Mouse (Mus musculus) heart, embryonic 14.5 days (tissue): ENCODE results near the gene Samd7. TPM values are rescaled to one million over a fixed set of nuclear protein-coding genes. Genes with fewer than 3 reads are reported as not detected.
A peak's percentile ranks its signal among the peaks of the same experiment; 100 is the strongest.

ENCODE experiments used
- ATAC-seq: fragments of 200-750 bp; cut with Nextera tagmentation; 2 replicates; pipeline ENCODE4 v1.8.0; 2017; ENCODE audit warnings: low read depth, moderate TSS enrichment; ENCODE audit not compliant: insufficient number of reproducible peaks, insufficient read depth, low FRiP score
- H3K27ac ChIP-seq, 2 experiments: fragments of 200-500 bp in 1 of 2; fragments of 300-500 bp in 1 of 2; sonication (generic) in 1 of 2; replicated peaks in 1 of 2; 2 replicates each; pipeline ENCODE4 v1.5.1; 2012 to 2014; ENCODE audit warnings: low read depth in 2 of 2, low read length in 2 of 2, control low read depth in 1 of 2, mild to moderate bottlenecking in 1 of 2, mixed read lengths in 1 of 2; ENCODE audit not compliant: control insufficient read depth in 1 of 2, insufficient read depth in 1 of 2
- H3K27me3 ChIP-seq: fragments of 300-500 bp; sonication (generic); 2 replicates; pipeline ENCODE4 v1.6.1; 2014; ENCODE audit warnings: mild to moderate bottlenecking, low read length, control low read depth; ENCODE audit not compliant: control insufficient read depth, insufficient read depth
- H3K36me3 ChIP-seq: fragments of 300-500 bp; sonication (generic); 2 replicates; pipeline ENCODE4 v1.6.1; 2014; ENCODE audit warnings: mild to moderate bottlenecking, control low read depth, low read length, mixed read lengths; ENCODE audit not compliant: control insufficient read depth, insufficient read depth
- H3K4me1 ChIP-seq, 2 experiments: fragments of 200-500 bp in 1 of 2; fragments of 300-500 bp in 1 of 2; sonication (generic) in 1 of 2; 2 replicates each; pipeline ENCODE4 v1.6.1; 2012 to 2014; ENCODE audit warnings: low read length in 2 of 2, control low read depth in 1 of 2, mixed read lengths in 1 of 2; ENCODE audit not compliant: control insufficient read depth in 2 of 2, insufficient read depth in 2 of 2
- H3K4me2 ChIP-seq: fragments of 300-500 bp; sonication (generic); 2 replicates; pipeline ENCODE4 v1.6.1; 2014; ENCODE audit warnings: mild to moderate bottlenecking, low read length
- H3K4me3 ChIP-seq, 2 experiments: fragments of 200-500 bp in 1 of 2; fragments of 300-500 bp in 1 of 2; sonication (generic) in 1 of 2; 2 replicates each; pipeline ENCODE4 v1.5.1; 2012 to 2014; ENCODE audit warnings: low read length in 2 of 2, mild to moderate bottlenecking in 2 of 2, control low read depth in 1 of 2, low read depth in 1 of 2, moderate library complexity in 1 of 2; ENCODE audit not compliant: control insufficient read depth in 1 of 2, insufficient read depth in 1 of 2
- H3K9ac ChIP-seq: fragments of 300-500 bp; sonication (generic); 2 replicates; pipeline ENCODE4 v1.6.1; 2014; ENCODE audit warnings: mild to moderate bottlenecking, low read length
- H3K9me3 ChIP-seq: fragments of 300-500 bp; sonication (generic); 2 replicates; pipeline ENCODE4 v1.6.1; 2016; ENCODE audit warnings: low read length, control low read depth; ENCODE audit not compliant: control insufficient read depth
- WGBS: fragments of 180-500 bp; shearing (Covaris S2); extraction: QIAGEN DNeasy Blood & Tissue Kit; methylation state at CpG from one replicate; pipeline ENCODE4 v1.1.7; 2014; 5-methylcytosine and 5-hydroxymethylcytosine counted together
- polyA plus RNA-seq: library from polyadenylated mRNA; unstranded; fragments of >200 nt; fragmentation: Nextera tagmentation; extraction: Ambion mirVana; gene quantifications from 2 replicates; pipeline ENCODE4 v1.2.1, GENCODE M21; 2014

Gene Samd7
- polyA plus RNA-seq, 1 experiment from 2014 or later = not detected

DNA sequence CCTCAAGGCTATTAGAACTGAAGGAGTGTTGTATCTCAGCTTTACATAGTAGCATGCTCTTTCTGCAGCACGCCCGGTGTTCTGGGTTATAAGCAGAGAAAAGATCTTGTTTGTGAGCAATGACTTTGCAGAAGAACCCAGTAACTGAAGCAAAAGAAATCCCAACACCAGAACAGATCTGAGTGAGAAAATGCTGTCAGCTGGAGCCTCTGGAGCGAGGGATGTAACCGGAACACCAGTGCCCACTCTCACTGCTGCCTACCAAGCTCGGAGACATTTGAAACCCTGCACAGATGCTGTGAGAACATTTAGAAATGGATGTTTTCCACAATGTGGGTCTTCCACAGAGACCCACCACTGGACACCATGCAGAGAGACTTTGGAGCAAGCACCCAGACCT is 28.6 kb downstream of the Samd7 start:
- H3K36me3 ChIP-seq = no peaks in the 10 kb centered on the region
- H3K27ac ChIP-seq = no peak overlapping the region
- no peak overlapping the region for H3K9ac ChIP-seq
- no peak for ATAC-seq
- H3K4me3 ChIP-seq = no peak overlapping the region
- H3K27me3 ChIP-seq = no peaks in the 10 kb centered on the region
- no peaks in the 10 kb centered on the region for H3K4me1 ChIP-seq
- WGBS = 86% methylated on average over 5 of the region's 5 CpGs
- H3K9me3 ChIP-seq = no peaks in the 10 kb centered on the region
- no peak overlapping the region for H3K4me2 ChIP-seq

DNA sequence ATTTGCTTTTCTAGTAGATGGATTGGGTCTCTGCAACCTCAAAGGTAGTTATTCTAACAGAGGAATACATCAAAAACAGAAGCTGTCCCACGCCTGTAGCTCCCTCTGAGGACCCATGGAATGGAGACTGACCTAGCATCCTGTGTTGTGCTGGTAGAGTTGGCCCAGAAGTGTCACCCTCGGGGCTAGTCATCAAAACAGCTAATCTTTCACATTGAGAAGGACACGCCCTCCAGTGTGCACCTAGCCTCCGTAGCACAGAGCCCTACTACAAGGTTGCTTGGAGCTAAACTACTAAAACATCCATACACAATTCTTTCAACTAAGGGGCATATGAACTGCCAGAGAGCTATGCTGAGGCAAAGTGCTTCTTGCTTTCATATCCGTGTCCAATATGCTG is 31.9 kb downstream of the Samd7 start:
- no peak overlapping the region for H3K9ac ChIP-seq
- ATAC-seq = no peak
- WGBS = 63% methylated on average over 5 of the region's 5 CpGs
- no peaks in the 10 kb centered on the region for H3K27me3 ChIP-seq
- no peak overlapping the region for H3K27ac ChIP-seq
- H3K4me2 ChIP-seq = no peak overlapping the region
- no peaks in the 10 kb centered on the region for H3K4me1 ChIP-seq
- no peaks in the 10 kb centered on the region for H3K36me3 ChIP-seq
- H3K4me3 ChIP-seq = no peak overlapping the region
- H3K9me3 ChIP-seq = no peaks in the 10 kb centered on the region

DNA sequence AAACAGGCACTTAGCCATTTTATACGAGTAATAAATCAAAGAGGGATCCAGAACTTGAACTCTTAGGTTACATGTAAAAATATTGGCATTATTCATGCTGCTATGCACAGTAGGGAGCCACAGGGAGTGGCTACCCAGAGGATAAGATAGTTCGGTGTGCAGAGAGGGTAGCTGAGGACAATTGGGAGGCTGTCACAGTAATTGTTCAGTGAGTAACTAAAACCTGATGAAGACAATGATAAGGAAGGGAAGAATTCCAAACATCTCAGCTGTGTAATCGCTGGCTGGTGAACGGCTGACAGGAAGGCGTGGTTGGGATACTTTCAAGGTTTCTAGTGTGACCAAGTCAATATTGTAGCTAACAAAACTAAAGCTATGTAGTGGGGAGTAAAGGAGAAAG is 42.4 kb downstream of the Samd7 start:
- H3K9ac ChIP-seq = no peak overlapping the region
- H3K4me2 ChIP-seq = no peak overlapping the region
- ATAC-seq = no peak
- H3K36me3 ChIP-seq = no peaks in the 10 kb centered on the region
- WGBS = 17% methylated on average over 5 of the region's 5 CpGs
- no peaks in the 10 kb centered on the region for H3K9me3 ChIP-seq
- no peaks in the 10 kb centered on the region for H3K27me3 ChIP-seq
- H3K27ac ChIP-seq = no peak overlapping the region
- no peak overlapping the region for H3K4me3 ChIP-seq
- H3K4me1 ChIP-seq = no peaks in the 10 kb centered on the region

DNA sequence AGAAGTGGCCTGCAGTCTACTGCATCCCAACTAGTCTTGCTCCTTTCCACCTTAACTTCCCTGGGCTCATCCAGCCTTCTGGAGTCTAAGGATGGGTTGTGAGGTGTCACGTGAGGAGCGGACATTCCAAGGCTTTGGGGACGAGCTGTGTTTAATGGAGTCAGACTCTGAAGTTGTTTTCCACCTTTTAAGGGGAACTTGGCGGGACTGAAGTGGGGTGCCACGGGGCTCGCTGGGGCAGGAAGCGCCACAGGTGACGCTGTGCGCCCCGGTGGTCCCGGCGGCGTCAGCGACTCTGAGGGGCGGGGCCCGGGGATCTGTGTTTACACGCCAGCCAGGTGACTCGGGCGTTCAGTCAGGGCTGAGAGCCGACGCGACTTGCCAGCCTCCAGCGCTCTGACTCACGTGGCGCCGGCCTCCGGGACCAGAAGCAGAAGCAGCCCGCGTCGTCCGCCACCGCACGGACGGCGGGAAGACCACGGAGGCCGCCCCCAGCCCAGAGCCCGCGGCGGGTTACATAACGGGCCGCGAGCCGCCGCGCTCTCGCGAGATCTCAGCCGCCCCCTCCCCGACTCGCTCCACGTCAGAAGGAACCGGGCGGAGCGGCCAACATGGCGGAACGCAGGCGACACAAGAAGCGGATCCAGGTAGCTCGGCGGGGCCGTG is 46.8 kb downstream of the Samd7 start, which contains the start of gene Sec62:
Gene Sec62 (plus strand): TSS at position 139 of the 666 bp plus-strand sequence.
- Histone ChIP-seq H3K4me3 (peak within 1 kb of the TSS; percentile 98 to 99), H3K4me1 (peaks cover 0 to 9% of the 10 kb centered on the region in 2 experiments; a peak in 1 of 4 replicates), H3K9ac (peak within 1 kb of the TSS; percentile 98), H3K27me3 (no peaks in the 10 kb centered on the region), H3K27ac (peak within 1 kb of the TSS; percentile 82 to 89), H3K9me3 (no peaks in the 10 kb centered on the region), H3K4me2 (peak within 1 kb of the TSS; percentile 72), H3K36me3 (no peaks in the 10 kb centered on the region)
- ATAC-seq = peak; percentile 94
- under 1% methylated on average over 62 of the region's 62 CpGs for WGBS

DNA sequence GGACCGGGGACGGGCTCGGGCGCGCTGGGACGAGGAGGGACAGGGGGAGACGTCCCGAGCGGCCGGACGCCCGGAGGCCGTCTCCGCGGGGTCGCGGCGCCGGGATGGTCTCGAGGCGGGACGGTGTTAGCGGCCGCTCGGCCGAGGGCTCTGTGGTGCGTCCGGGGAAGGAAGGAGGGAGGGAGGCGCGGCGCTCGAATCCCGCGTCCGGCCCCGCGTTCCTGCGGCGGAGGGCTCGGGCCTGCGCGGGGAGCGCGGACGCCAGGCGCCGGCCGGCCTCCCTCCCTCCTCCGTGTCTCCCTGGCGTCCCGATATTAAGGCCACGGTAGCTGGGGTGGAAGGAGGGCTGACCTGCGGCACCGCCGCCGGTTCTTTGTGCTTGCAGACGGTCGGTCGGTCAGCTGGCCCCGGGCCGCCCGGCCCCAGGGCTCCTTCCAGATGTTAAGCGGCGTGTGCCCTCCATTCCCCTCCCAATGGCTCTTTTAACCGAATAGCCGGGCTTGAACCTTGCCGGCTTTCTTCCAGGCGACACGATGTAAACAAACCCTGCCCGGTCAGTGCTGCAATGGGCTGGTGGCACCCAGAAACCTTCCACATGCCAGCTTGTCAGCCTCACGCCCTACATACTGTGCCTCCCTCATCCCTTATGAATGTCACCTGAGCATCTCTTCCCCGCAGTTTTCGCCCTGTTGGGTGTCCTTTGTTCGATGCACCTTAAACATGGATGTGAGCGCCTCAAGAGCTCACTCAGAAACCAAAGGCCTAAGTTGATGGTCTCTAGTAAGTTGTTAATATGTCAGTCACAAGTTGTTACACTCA is 47.5 kb downstream of the Samd7 start:
- peak overlapping the region; percentile 72 for H3K4me2 ChIP-seq
- peaks cover 0 to 9% of the 10 kb centered on the region in 2 experiments; a peak in 1 of 4 replicates for H3K4me1 ChIP-seq
- peak overlapping the region; percentile 82 to 89 for H3K27ac ChIP-seq
- peak; percentile 82 for ATAC-seq
- peak overlapping the region; percentile 98 to 99 for H3K4me3 ChIP-seq
- WGBS = 1% methylated on average over 57 of the region's 75 CpGs
- no peaks in the 10 kb centered on the region for H3K9me3 ChIP-seq
- H3K27me3 ChIP-seq = no peaks in the 10 kb centered on the region
- peak overlapping the region; percentile 98 for H3K9ac ChIP-seq
- no peaks in the 10 kb centered on the region for H3K36me3 ChIP-seq

DNA sequence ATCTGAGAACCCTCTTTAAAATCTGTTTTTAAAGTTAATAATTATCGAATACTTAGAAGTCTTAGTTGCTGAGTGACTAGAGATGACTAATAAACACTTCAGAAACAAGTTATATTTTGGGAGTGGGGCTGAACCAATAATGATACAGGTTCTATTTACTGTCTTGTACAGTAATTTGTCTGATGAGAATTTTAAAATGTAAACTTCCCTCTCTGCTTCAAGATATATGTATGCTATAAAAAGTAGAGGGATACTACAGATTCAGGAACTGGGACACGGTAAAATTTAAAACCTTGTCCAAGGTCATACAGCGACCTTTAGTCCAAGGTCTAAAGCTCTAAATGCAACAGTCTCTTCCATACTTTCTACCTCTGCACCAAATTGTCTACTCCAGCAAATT is 56.1 kb downstream of the Samd7 start:
- Histone ChIP-seq H3K27ac (no peak overlapping the region), H3K4me1 (no peaks in the 10 kb centered on the region), H3K36me3 (peaks cover 46% of the 10 kb centered on the region), H3K4me3 (no peak overlapping the region), H3K4me2 (no peak overlapping the region), H3K9me3 (no peaks in the 10 kb centered on the region), H3K27me3 (no peaks in the 10 kb centered on the region), H3K9ac (no peak overlapping the region)
- WGBS = 86% methylated on average over 3 of the region's 3 CpGs
- ATAC-seq = no peak

DNA sequence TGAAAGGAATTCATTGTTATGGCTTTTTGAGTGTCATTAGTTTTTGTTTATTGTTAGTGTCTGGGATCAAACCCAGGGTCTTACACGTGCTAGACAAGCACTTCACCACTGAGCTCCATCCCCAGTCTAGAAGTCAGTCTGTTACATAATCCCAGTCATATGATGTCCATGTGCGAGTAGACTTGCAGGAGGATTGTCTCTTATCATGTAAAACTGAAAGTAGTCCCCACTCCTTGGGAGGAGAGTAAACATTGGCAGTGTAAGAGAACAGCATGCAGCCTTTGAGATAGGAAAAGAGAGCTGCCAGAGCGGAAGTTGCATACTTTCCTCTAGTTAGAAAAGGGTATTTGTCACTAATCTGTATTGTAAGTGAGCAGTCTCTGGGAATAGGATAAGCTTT is 66.8 kb downstream of the Samd7 start:
- H3K27me3 ChIP-seq = no peaks in the 10 kb centered on the region
- ATAC-seq = peak; percentile 47; the same call in 1 of the 2 replicates
- H3K36me3 ChIP-seq = peaks cover 79% of the 10 kb centered on the region
- 49% methylated on average over 3 of the region's 3 CpGs for WGBS
- H3K4me1 ChIP-seq = no peaks in the 10 kb centered on the region
- H3K27ac ChIP-seq = no peak overlapping the region
- no peak overlapping the region for H3K4me3 ChIP-seq
- H3K4me2 ChIP-seq = no peak overlapping the region
- H3K9ac ChIP-seq = no peak overlapping the region
- H3K9me3 ChIP-seq = no peaks in the 10 kb centered on the region
